In genomic region chr6:16513541-16513940, GRCm38 (mm10) we compare ENCODE assay signal across 16 mouse cellular contexts.
"Had no signal": no experiment of that assay in that cellular context is flagged by ENCODE, and none has a peak within 500 bp of the region (broad histone marks: within the 10 kb centered on the region; RNA-seq: fewer than 3 reads in every experiment).

No protein-coding gene starts in this region.

- H3K27ac ChIP-seq: liver, embryonic 15.5 days; lung, embryonic 15.5 days; macrophage; midbrain, embryonic 12.5 days; midbrain, embryonic 15.5 days; neural tube, embryonic 12.5 days; stomach, embryonic 15.5 days; stomach, postnatal 0 days had no signal

- H3K9me3 ChIP-seq: liver, embryonic 15.5 days; lung, embryonic 15.5 days; midbrain, embryonic 15.5 days; stomach, embryonic 15.5 days had no signal

- H3K4me3 ChIP-seq: liver, embryonic 15.5 days; lung, embryonic 15.5 days; megakaryocyte, embryonic 14.5 days; midbrain, embryonic 12.5 days; midbrain, embryonic 15.5 days; neural tube, embryonic 12.5 days; stomach, embryonic 15.5 days had no signal

- H3K36me3 ChIP-seq: liver, embryonic 15.5 days; lung, embryonic 15.5 days; midbrain, embryonic 12.5 days; midbrain, embryonic 15.5 days; neural tube, embryonic 12.5 days; stomach, embryonic 15.5 days had no signal

- DNase-seq: liver, postnatal 0 days; lung, adult 2 months; lung, postnatal 14 days; lung, postnatal 36 days; right cerebral cortex, postnatal 14 days; thymus, postnatal 14 days; thymus, postnatal 36 days had no signal

- H3K4me1 ChIP-seq: liver, embryonic 15.5 days; lung, embryonic 15.5 days; megakaryocyte, embryonic 14.5 days; midbrain, embryonic 12.5 days; midbrain, embryonic 15.5 days; neural tube, embryonic 12.5 days; stomach, embryonic 15.5 days had no signal

- H3K27me3 ChIP-seq: liver, embryonic 15.5 days; lung, embryonic 15.5 days; megakaryocyte, embryonic 14.5 days; midbrain, embryonic 12.5 days; midbrain, embryonic 15.5 days; neural tube, embryonic 12.5 days; stomach, embryonic 15.5 days had no signal

- H3K9ac ChIP-seq: liver, embryonic 15.5 days; liver, postnatal 0 days; lung, embryonic 15.5 days; midbrain, embryonic 12.5 days; midbrain, embryonic 15.5 days; neural tube, embryonic 12.5 days; stomach, embryonic 15.5 days had no signal
